Mouse (Mus musculus): Measurements from ENCODE around the gene Tspan3.
A peak's percentile ranks its signal among the peaks of the same experiment; 100 is the strongest.

Tspan3 gene

DNA sequence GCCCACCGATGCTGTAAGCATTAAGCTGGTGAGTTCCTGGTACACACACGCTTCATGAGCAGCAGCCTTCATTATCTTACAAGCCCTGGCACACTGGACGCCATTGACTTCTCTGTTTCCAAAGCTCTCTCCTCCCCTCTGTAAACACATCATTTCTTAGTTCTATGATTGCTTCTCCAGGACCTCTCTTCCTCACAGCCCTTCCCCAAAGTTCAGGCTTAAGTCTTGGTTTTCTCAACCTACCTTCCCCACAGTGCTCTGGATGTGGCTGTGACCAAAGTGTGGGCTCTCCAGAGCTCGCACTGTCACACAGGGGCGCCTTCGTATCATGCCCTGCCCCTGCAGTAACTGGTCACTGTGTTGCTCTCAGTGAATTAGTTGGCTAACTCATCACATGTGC lies at the start of gene Tspan3:
Gene Tspan3 (minus strand): TSS at position 101 of the 400 bp plus-strand sequence.
- no peak for DNase-seq (ENCODE audit: low read depth in 1 of 2, low spot score in 2 of 2)

DNA sequence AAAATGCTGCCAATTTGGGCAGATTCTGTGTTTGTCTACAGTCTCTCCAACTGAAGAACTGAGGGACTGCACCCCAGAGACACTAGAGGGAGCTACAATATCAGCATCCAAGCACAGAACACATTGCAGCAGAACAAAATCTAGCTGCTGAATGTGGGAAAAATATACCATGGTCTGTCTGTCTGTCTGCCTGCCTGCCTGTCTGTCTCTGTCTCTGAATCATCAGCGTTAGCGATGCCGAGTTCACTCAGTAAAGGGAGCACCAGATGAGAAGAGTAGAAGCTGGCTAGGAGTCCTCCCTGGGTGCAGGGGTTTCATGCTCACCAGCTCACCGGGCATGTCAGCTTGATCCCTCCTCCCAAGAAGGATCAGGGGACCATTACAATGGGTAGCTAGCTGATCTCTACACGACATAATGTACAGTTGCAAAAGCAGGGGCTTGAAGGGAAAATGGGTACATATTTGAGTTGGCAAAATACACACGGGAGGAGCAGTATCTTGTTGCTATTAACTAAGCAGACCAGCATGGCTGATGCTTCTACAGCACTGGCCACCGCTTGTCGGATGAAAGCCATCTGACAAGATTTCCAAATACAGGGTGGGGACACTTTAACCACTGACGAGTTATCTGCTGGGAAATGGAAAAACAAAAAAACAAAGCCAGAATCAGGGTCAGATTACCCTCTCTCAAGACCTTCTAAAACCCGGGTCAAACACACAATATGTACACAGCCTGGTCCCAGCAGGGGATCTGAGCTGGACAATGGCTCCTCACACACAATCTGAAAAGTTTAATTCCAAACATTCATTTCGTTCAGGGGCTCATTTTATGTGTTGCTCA lies 48.4 kb upstream of the Tspan3 start:
- DNase-seq (ENCODE audit: low read depth in 1 of 2, low spot score in 2 of 2) = no peak

- no peak for DNase-seq (ENCODE audit: low read depth in 1 of 2, low spot score in 2 of 2)
Measured at GRCm38 (mm10) chr9:56208817-56209216, 43.5 kb upstream of the Tspan3 start.

GRCm38 (mm10) chr9:56207516-56207915 lies 42.2 kb upstream of the Tspan3 start:
- DNase-seq (ENCODE audit: low read depth in 1 of 2, low spot score in 2 of 2) = no peak

DNA sequence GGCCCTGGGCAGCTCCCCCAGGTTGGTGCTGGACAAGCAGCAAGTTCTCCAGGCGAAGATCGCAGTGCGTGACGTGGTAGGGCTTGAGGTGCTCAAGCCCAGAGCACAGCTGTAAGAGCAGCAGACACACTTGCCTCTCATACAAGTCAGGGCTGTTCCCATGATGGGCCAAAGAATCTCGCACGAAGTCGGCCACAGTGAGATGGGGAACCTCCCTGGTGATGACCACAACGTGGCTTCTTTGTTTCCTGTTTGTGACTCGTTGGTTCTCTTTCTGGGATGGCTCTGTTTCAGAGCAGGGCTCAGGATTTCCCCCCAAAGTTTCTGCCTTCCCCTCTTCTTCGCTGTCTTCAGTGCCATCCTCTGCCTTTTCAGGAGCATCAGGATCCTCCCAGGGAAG lies 41.8 kb upstream of the Tspan3 start:
- DNase-seq (ENCODE audit: low read depth in 1 of 2, low spot score in 2 of 2) = peak; percentile 51 to 58

DNA sequence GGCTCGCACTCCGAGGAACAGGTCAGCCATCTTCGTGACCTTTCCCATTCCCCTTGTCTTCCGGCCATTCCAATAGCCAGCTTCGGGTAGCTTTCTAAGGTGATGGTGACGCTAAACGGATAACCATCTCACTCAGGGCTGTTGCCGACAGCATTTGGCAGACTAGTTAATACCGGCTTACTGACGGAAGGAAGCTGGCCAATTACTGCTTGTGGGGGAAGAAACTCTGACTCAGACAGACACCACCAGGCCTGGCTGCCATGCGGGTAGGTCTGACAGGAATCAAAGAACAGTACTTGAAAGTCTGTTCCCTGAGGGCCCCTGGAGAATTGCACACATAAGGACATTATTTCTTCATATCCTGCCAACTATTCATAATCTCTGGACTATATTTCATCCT lies 40.1 kb upstream of the Tspan3 start:
- DNase-seq (ENCODE audit: low read depth in 1 of 2, low spot score in 2 of 2) = no peak

DNA sequence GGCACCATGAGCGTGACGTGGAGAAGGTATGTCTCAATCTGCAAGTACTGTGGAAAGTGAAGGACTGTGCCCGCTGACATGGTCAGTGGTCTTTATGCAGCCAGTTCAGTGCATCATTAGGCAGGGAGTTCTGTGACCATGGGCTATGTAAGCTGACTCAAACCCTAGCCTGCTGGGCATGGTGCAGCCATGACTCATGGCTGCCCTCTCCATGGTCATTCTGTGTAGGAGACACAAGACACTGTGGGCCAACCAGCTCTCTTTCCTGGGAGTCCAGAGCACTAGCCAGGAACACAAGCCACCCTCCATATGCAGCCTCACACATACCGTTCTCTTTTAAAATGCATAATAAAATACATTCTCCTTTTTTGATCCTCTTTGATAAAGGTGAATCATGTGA lies 39.0 kb upstream of the Tspan3 start:
- DNase-seq (ENCODE audit: low read depth in 1 of 2, low spot score in 2 of 2) = no peak

GRCm38 (mm10) chr9:56200645-56201314 lies 35.5 kb upstream of the Tspan3 start:
- DNase-seq (ENCODE audit: low read depth in 1 of 2, low spot score in 2 of 2) = peak; percentile 34 to 65

- DNase-seq (ENCODE audit: low read depth in 1 of 2, low spot score in 2 of 2) = no peak
Measured at GRCm38 (mm10) chr9:56200200-56200599, 34.9 kb upstream of the Tspan3 start.

DNA sequence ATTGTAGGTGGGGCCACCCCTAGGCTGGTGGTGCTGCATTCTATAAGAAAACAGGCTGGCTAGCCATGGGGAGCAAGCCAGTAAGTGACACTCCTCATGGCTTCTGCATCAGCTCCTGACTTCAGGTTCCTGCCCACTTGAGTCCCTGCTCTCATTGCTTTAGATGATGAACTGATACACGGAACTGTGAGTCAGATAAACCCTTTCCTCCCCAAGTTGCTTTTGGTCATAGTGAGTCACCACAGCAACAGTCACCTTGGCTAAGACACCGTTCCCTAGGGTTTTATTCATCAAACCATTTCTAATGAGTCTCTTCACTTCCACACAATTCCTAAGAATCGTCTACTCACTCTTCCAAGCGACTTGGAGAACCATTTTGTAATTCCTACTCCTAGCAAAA lies 31.6 kb upstream of the Tspan3 start:
- DNase-seq (ENCODE audit: low read depth in 1 of 2, low spot score in 2 of 2) = no peak

DNA sequence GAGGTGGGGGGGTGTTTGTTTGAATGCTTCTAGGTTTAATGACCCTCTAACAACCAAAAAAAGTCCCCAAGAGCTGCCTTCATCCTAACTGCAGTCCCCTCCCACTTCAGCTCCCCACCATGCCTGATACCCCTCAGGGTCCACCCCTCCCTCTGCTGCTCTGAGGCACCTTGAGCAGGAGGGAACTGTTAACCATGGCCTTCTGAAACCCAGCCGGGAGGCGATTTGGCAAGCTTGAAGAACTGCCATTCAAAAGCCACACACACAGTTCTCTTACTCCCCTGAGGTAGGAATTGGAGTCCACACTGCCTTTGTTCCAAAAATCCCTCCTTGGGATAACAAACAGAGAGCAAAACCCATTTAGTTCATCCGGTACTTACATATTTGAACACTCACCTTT lies 29.9 kb upstream of the Tspan3 start:
- no peak for DNase-seq (ENCODE audit: low read depth in 1 of 2, low spot score in 2 of 2)

- no peak for DNase-seq (ENCODE audit: low read depth in 1 of 2, low spot score in 2 of 2)
Measured at GRCm38 (mm10) chr9:56191498-56192455, 26.5 kb upstream of the Tspan3 start.

DNA sequence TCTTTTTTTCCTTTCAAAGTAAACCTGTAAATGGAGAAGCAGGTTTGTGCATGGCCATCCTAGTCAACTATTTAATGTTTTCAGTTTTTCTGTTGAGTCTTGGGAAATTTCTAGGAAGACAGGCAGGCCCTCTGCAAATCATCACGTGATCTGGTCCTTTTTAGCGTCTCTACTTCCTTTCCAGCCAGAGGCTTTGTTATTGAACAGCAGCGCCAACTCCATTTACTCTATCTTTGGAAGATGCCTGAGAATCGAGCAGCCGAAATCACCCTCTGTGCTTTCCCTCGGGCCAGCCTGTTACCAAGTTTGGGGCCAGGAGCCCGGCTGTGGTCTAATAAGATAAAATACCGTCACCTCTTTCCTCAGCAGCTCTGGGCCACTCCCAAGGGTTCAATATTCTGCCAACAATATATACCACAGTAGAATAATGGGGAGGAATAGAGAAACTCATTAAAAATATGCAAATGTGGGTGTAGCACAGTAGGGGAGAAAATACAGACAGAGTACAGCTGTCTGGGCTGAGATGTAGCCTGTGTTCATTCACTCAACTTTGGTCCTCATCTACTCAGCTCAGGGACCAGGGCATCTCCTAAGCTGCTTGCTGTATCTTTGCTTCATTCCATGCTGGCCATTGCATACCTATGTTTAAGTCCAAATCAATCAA lies 15.0 kb upstream of the Tspan3 start:
- DNase-seq (ENCODE audit: low read depth in 1 of 2, low spot score in 2 of 2) = no peak

DNA sequence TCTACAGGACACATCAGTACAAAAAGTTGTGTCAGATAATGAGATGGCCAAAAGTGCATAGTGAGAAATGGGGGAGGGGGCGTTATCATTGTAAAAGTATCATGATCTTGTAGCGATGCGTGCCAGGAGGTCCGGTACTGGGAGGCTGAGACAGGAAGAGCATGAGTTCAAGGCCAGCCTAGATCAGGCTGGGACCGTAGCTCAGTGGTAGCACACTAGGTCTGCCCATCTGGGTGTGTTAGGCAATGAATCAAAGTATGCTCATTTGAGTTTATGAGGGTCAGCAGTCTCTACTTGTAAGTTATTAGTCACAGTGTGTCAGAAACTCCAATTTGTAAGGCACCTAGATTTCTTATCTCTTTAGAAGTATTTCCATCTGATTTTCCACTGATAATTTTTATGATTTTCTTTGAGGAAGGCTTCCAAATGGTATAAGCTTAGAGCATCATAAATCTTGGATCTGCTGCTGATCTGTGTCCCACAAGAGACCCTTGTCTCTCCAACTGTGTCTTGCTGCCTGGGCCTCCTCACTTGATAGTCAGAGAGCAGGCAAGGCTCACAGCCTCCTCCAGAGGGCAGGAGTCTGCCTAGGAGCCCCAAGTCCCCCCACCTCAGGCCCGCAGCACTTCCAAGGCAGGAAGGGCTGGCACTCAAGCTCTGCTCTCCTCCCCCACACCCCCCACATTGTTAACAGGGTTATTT lies 14.3 kb upstream of the Tspan3 start:
- no peak for DNase-seq (ENCODE audit: low read depth in 1 of 2, low spot score in 2 of 2)

DNA sequence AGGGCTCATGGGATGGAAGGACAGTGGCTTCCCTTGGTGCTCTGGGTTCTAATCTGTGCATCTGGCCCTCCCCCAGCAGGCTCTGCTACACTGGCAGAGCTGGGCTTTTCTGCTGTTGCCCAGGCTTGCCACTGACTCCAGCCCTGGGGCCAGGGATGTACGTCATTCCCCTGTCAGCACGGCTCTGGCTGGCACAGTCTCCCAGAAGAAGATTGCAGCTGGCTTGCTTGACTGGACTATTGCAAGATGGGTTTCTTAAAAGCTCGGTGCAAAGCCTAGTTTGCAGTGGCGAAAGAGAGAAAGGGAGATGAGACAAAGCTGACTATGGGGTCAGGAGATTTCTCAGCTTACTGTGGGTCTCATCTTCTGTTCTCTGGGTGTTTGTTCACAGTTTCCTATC lies 12.1 kb upstream of the Tspan3 start:
- DNase-seq (ENCODE audit: low read depth in 1 of 2, low spot score in 2 of 2) = no peak

DNA sequence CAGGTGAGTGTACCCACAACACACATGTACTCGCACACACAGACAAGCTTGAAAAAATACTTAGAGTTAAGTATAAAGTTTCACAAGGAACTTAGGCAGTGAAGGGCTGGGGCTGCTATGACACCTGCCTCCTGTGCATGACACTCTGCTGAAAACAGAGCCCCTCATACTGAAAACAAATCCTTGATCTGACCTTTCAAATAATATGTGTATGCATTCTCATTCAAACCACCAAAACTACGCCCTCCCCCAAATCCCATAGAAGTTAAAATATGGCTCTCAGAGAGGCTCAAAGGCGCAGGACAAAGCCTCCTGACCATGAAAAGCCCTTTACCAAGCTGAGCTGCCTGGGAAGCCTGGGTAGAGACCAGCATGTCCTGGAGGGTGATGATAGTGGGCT lies 10.0 kb upstream of the Tspan3 start:
- DNase-seq (ENCODE audit: low read depth in 1 of 2, low spot score in 2 of 2) = no peak

DNA sequence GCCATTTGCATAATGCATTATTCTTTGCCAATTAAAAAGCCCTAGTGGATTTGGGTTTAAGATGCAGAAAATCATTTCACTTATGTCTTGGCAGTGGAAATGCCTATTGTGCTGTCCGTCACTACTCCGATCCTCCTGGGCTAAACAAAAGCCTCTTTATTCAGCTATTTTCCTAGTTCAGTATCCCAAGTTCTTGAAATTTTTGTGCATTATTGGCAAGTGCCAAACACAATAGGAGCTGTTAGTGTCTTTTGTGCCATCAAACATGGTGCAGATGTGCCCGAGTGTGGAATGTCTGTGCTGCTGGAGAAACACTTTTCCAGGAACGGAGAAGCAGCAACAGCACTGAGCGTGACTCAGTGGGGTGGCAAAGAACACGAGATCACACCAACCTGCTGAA lies 2.4 kb upstream of the Tspan3 start:
- DNase-seq (ENCODE audit: low read depth in 1 of 2, low spot score in 2 of 2) = no peak

DNA sequence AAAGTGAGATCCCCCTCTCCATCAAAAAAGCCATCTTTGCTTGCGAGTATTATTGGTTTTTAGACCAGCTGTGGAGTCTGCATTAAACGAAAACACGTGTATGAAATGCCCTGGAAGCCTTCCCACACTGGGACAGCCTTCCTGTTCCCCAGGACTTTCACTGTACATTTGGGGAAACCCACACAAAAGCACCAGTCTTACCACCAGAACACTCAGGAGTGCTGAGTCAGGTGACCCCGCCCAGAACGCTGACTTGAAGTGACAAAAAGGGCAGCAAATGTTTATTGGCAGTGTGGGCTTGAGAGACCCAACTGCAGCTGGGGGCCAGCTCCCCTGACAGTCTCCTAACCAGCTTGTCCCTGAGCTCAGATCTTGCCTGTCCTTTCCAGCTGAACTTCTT lies 884 bp upstream of the Tspan3 start:
- no peak for DNase-seq (ENCODE audit: low read depth in 1 of 2, low spot score in 2 of 2)

GRCm38 (mm10) chr9:56160341-56161141 lies 4.7 kb downstream of the Tspan3 start:
- peak in 1 of 2 experiments; percentile 54 for DNase-seq (ENCODE audit: low read depth in 1 of 2, low spot score in 2 of 2)

GRCm38 (mm10) chr9:56159456-56159855 lies 5.8 kb downstream of the Tspan3 start:
- no peak for DNase-seq (ENCODE audit: low read depth in 1 of 2, low spot score in 2 of 2)

All from monocyte, adult 2 months (primary cell).